Mouse (Mus musculus) spleen, adult 2 months (tissue): Measurements from ENCODE around the gene Abcf2.

Experiments used
- CTCF ChIP-seq: fragments of 200-500 bp; IDR thresholded peaks from 2 replicates; pipeline ENCODE4 v1.5.1; 2011; ENCODE audit warnings: mild to moderate bottlenecking, inconsistent platforms; ENCODE audit not compliant: insufficient read depth, insufficient read length, insufficient replicate concordance; ENCODE audit errors: extremely low read depth
- POLR2A ChIP-seq: fragments of 200-500 bp; IDR thresholded peaks from 2 replicates; pipeline ENCODE4 v1.6.1; 2011; ENCODE audit warnings: low read depth, low read length, inconsistent platforms

GRCm38 (mm10) chr5:24604656-24605100 is 27.4 kb upstream of the Abcf2 start:
- no peak for TF ChIP-seq POLR2A
- no peak for TF ChIP-seq CTCF
